Mouse (Mus musculus) layer of hippocampus, postnatal 25 days (tissue): ENCODE measurements at regions not wholly inside any gene's neighbourhood (a gene's known extent, or its start where the extent isn't known, plus 50 kb on each side); places are given as distances from the start of the nearest gene placed in this dataset.
"Not testable (repeated sequence)": the region's sequence is repeated elsewhere in the genome, so short reads cannot be mapped to it uniquely, and the experiment has no call there.

Experiments
- DNase-seq, 2 experiments: peaks; one replicate each; pipeline ENCODE4 v3.0.0; 2022; ENCODE audit warnings: mixed read lengths in 2 of 2, low spot score in 1 of 2; ENCODE audit errors: extremely low spot score in 1 of 2

GRCm38 (mm10) chr5:3225358-3225757 is 115.9 kb upstream of the Cdk6 start:
- not testable (repeated sequence) for DNase-seq

GRCm38 (mm10) chr5:3244067-3244466 is 97.2 kb upstream of the Cdk6 start:
- not testable (repeated sequence) for DNase-seq

GRCm38 (mm10) chr5:3247333-3247732 is 94.0 kb upstream of the Cdk6 start:
- no peak for DNase-seq

- DNase-seq: no peak
Measured at GRCm38 (mm10) chr5:3250273-3250672, 91.0 kb upstream of the Cdk6 start.

GRCm38 (mm10) chr5:3260289-3260688 is 81.0 kb upstream of the Cdk6 start:
- DNase-seq: no peak

GRCm38 (mm10) chr5:3264988-3265738 is 76.1 kb upstream of the Cdk6 start:
- not testable (repeated sequence) for DNase-seq

GRCm38 (mm10) chr5:3267021-3267420 is 74.3 kb upstream of the Cdk6 start:
- no peak for DNase-seq

GRCm38 (mm10) chr5:3269760-3270159 is 71.5 kb upstream of the Cdk6 start:
- no peak for DNase-seq

- not testable (repeated sequence) for DNase-seq
Measured at GRCm38 (mm10) chr5:3273140-3273539, 68.1 kb upstream of the Cdk6 start.

GRCm38 (mm10) chr5:3277241-3277640 is 64.0 kb upstream of the Cdk6 start:
- not testable (repeated sequence) for DNase-seq

- DNase-seq: not testable (repeated sequence)
Measured at GRCm38 (mm10) chr5:3278956-3279355, 62.3 kb upstream of the Cdk6 start.

- DNase-seq: not testable (repeated sequence)
Measured at GRCm38 (mm10) chr5:3281911-3282506, 59.3 kb upstream of the Cdk6 start.

GRCm38 (mm10) chr5:3283083-3283482 is 58.2 kb upstream of the Cdk6 start:
- no peak for DNase-seq

GRCm38 (mm10) chr5:3284335-3284734 is 57.0 kb upstream of the Cdk6 start:
- not testable (repeated sequence) for DNase-seq

- not testable (repeated sequence) for DNase-seq
Measured at GRCm38 (mm10) chr5:3289991-3290417, 51.3 kb upstream of the Cdk6 start.
